Mouse (Mus musculus): Measurements from ENCODE around the gene Ogdh. TPM values are rescaled to one million over a fixed set of nuclear protein-coding genes. Genes with fewer than 3 reads are reported as not detected.

Gene Ogdh
- polyA plus RNA-seq, 1 experiment from 2014 or later: 104 TPM

DNA sequence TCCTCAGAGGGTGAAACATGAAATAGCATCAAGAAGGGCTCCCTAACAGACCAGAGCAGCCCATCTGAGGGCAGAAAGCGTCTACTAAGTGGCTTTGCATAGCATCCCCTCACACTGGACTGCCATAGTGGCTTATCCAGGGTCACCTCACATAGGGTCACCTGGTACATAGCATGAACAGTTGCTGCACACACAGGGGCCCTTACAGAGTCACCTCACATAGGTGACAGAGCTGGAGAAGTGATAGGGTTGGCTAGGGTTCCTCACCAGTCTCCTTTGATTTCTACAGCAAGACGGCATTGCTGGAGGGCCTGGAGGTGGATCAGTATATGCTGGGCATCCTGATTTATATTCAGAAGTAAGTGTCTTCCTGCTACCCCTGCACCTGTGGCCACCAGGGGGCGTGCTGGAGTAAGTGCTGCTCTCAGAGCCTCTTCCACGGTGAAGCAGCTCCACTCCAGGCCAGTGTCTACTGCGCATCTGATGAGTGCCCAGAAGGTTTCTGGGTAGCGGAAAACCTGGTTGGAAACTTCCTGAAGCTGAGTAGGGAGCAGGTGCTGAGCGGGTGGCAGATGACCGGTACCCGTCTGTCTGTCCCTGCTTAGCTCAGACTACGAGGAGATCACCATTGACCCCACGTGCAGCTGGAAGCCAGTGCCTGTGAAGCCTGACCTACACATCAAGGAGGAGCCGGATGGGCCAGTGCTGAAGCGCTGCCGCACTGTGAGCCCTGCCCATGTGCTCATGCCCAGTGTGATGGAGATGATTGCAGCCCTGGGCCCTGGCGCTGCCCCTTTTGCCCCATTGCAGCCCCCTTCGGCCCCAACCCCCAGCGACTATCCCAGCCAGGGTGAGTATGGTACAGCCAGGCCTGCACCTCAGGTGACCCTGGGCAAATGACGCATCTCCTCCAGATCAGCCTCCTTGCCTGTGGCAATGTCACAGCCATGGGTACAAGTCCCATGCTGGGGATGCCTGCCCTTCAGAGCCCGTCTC lies 111.4 kb downstream of the Ogdh start:
- Histone ChIP-seq H3K36me3 (ENCODE audit: control insufficient read depth, insufficient read depth, low read length) (peaks cover 84% of the 10 kb centered on the region), H3K4me1 (ENCODE audit: control insufficient read depth, insufficient read depth, low read length) (no peaks in the 10 kb centered on the region), H3K4me3 (replicated peaks; ENCODE audit: low read depth, low read length) (no peak overlapping the region), H3K9me3 (ENCODE audit: control insufficient read depth, low read length) (no peaks in the 10 kb centered on the region), H3K4me2 (ENCODE audit: low read length) (no peak overlapping the region), H3K27me3 (ENCODE audit: control insufficient read depth, insufficient read depth, low read length) (no peaks in the 10 kb centered on the region), H3K9ac (replicated peaks; ENCODE audit: low read length) (no peak overlapping the region), H3K27ac (replicated peaks; ENCODE audit: low read depth, low read length) (no peak overlapping the region)
- ATAC-seq (ENCODE audit: low FRiP score, low TSS enrichment) (peak; percentile 27; the same call in 1 of the 2 replicates), DNase-seq (peak; percentile 45)
- WGBS: 91% methylated on average over 19 of the region's 19 CpGs

DNA sequence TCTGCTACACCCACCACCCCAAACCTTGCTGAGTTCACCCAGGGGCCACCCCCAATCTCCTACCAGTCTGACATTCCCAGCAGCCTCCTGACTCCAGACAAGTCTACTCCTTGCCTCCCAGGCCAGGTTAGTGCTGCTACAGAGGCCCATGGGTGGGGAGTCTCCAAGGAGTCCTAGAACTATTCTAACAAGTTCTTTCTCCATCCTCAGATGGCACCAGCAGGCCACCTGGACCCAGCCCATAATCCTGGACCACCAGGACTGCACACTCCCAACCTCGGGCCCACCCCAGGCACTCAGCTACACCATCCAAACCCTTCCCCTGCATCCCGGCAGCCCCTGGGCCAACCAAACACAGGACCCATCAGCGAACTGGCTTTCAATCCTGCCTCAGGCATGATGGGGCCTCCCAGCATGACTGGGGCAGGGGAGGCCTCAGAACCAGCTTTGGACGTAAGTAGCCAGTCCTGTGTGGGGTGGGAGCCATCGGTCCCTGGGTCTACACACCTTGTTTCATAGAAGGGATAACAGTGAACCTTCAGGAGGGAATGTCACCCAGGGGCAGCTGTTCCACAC lies 112.5 kb downstream of the Ogdh start:
- no peaks in the 10 kb centered on the region for H3K27me3 ChIP-seq (ENCODE audit: control insufficient read depth, insufficient read depth, low read length)
- 96% methylated on average over 5 of the region's 5 CpGs for WGBS
- H3K4me2 ChIP-seq (ENCODE audit: low read length): no peak overlapping the region
- H3K36me3 ChIP-seq (ENCODE audit: control insufficient read depth, insufficient read depth, low read length): peaks cover 75% of the 10 kb centered on the region
- H3K4me3 ChIP-seq (replicated peaks; ENCODE audit: low read depth, low read length): no peak overlapping the region
- no peak overlapping the region for H3K27ac ChIP-seq (replicated peaks; ENCODE audit: low read depth, low read length)
- ATAC-seq (ENCODE audit: low FRiP score, low TSS enrichment): no peak
- H3K4me1 ChIP-seq (ENCODE audit: control insufficient read depth, insufficient read depth, low read length): no peaks in the 10 kb centered on the region
- no peaks in the 10 kb centered on the region for H3K9me3 ChIP-seq (ENCODE audit: control insufficient read depth, low read length)
- no peak overlapping the region for H3K9ac ChIP-seq (replicated peaks; ENCODE audit: low read length)
- no peak for DNase-seq

DNA sequence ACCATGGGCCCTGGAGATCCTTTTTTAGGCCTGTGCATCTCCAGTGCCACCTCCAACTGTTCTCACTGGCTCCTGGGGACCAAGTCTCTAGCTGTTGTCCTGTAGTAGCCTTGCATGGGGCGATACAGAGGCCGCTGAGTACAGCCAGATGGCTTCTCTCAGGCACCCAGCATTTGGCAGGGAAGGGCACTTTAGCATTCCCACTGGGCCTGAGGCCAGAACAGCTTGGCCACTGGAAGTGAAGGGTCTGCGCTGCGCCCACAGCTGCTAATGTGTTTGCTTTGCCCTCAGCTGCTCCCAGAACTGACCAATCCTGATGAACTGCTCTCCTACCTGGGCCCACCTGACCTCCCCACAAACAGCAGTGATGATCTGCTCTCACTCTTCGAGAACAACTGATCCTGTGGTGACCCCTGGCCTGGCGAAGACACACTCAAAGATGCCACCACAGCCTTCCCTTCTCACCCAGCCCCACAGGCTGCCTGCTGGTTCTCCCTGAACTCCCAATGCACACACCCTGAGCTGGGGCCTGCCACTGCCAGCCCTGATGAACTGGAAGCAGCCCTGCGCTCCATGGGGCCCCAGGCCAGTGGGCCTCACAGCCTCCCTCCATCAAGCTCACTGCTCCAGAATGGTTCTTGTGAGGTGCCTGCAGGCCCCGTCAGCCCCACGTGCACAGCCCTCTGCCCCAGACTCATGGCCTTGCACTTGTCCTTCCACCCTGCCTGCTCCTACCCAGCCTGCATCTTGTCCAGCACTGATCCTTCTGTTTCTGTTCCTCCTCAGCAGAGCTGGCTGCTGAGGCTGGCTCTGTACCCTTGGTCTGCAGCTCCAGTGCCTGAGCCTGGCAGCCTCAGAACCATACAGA lies 113.5 kb downstream of the Ogdh start:
- H3K27me3 ChIP-seq (ENCODE audit: control insufficient read depth, insufficient read depth, low read length): no peaks in the 10 kb centered on the region
- H3K36me3 ChIP-seq (ENCODE audit: control insufficient read depth, insufficient read depth, low read length): peaks cover 65% of the 10 kb centered on the region
- H3K9ac ChIP-seq (replicated peaks; ENCODE audit: low read length): no peak overlapping the region
- no peak overlapping the region for H3K4me3 ChIP-seq (replicated peaks; ENCODE audit: low read depth, low read length)
- H3K4me1 ChIP-seq (ENCODE audit: control insufficient read depth, insufficient read depth, low read length): no peaks in the 10 kb centered on the region
- no peak for DNase-seq
- 93% methylated on average over 9 of the region's 9 CpGs for WGBS
- no peaks in the 10 kb centered on the region for H3K9me3 ChIP-seq (ENCODE audit: control insufficient read depth, low read length)
- 0 out of 2 replicates have a peak overlapping the region, but pooled peaks have one; percentile 8 for H3K27ac ChIP-seq (replicated peaks; ENCODE audit: low read depth, low read length)
- no peak overlapping the region for H3K4me2 ChIP-seq (ENCODE audit: low read length)
- ATAC-seq (ENCODE audit: low FRiP score, low TSS enrichment): no peak

DNA sequence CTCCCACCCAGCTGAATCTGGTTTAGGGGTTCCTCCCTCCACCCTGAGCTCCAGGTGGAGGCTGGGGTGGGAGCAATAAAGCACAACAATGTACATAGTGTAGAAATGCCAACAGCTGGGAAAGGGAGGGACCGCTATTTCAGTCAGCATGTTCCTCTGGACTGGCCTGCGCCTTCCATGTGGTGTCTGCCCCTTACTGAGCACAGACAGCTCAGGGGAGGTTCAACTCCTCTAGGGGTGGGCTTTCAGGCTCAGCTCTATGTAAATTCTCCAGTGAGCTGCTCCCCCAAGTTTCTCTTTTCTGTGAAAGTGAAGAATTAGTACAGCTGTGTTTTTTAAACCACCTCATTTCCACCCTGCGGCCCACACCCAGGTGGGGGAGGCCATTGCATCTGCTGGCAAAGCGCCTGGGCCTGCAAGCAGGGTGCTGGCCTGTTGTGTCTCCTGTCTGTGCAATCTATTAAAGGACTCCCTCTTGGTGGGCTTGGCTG lies 114.2 kb downstream of the Ogdh start:
- no peak overlapping the region for H3K4me2 ChIP-seq (ENCODE audit: low read length)
- no peak overlapping the region for H3K9ac ChIP-seq (replicated peaks; ENCODE audit: low read length)
- no peak overlapping the region for H3K4me3 ChIP-seq (replicated peaks; ENCODE audit: low read depth, low read length)
- peak overlapping the region; percentile 49 for H3K27ac ChIP-seq (replicated peaks; ENCODE audit: low read depth, low read length)
- H3K36me3 ChIP-seq (ENCODE audit: control insufficient read depth, insufficient read depth, low read length): peaks cover 58% of the 10 kb centered on the region
- no peaks in the 10 kb centered on the region for H3K4me1 ChIP-seq (ENCODE audit: control insufficient read depth, insufficient read depth, low read length)
- no peaks in the 10 kb centered on the region for H3K9me3 ChIP-seq (ENCODE audit: control insufficient read depth, low read length)
- ATAC-seq (ENCODE audit: low FRiP score, low TSS enrichment): no peak
- H3K27me3 ChIP-seq (ENCODE audit: control insufficient read depth, insufficient read depth, low read length): no peaks in the 10 kb centered on the region
- 92% methylated on average over 4 of the region's 4 CpGs for WGBS
- DNase-seq: no peak

Small RNA genes lying within 50 kb of the gene (microRNA-seq; reads per million reads assigned to microRNA genes)
- 1.9 reads per million, percentile 10 among the genes with 10 or more reads in this experiment for gene Mir7651

Other genes starting within 250 kb of the Ogdh start
- 85.6 and 124 TPM in 2 replicates for gene Camk2b, start 225.3 kb upstream of the Ogdh start, polyA plus RNA-seq (2014; fragmentation: Nextera tagmentation; extraction: Ambion mirVana)
- gene A730071L15Rik, start 91.6 kb upstream of the Ogdh start, polyA plus RNA-seq (2014; fragmentation: Nextera tagmentation; extraction: Ambion mirVana): 0.74 and 1.1 TPM in 2 replicates
- 56.9 and 57.8 TPM in 2 replicates for gene Nudcd3, start 91.2 kb upstream of the Ogdh start, polyA plus RNA-seq (2014; fragmentation: Nextera tagmentation; extraction: Ambion mirVana)
- not detected in 2 replicates for gene Npc1l1, start 61.5 kb upstream of the Ogdh start, polyA plus RNA-seq (2014; fragmentation: Nextera tagmentation; extraction: Ambion mirVana)
- gene Ddx56, start 23.9 kb upstream of the Ogdh start, polyA plus RNA-seq (2014; fragmentation: Nextera tagmentation; extraction: Ambion mirVana): 64.0 and 80.2 TPM in 2 replicates
- 132 and 140 TPM in 2 replicates for gene Tmed4, start 16.8 kb upstream of the Ogdh start, polyA plus RNA-seq (2014; fragmentation: Nextera tagmentation; extraction: Ambion mirVana)
- 41.6 and 42.6 TPM in 2 replicates for gene Zmiz2, start 97.4 kb downstream of the Ogdh start, polyA plus RNA-seq (2014; fragmentation: Nextera tagmentation; extraction: Ambion mirVana)
- 3,781 and 4,177 TPM in 2 replicates for gene Ppia, start 123.8 kb downstream of the Ogdh start, polyA plus RNA-seq (2014; fragmentation: Nextera tagmentation; extraction: Ambion mirVana)
- gene H2afv, start 152.8 kb downstream of the Ogdh start, polyA plus RNA-seq (2014; fragmentation: Nextera tagmentation; extraction: Ambion mirVana): 341 and 379 TPM in 2 replicates
- gene Purb, start 184.3 kb downstream of the Ogdh start, polyA plus RNA-seq (2014; fragmentation: Nextera tagmentation; extraction: Ambion mirVana): 12.5 and 12.7 TPM in 2 replicates
- 0.15 and 0.37 TPM in 2 replicates for gene Myo1g, start 229.3 kb downstream of the Ogdh start, polyA plus RNA-seq (2014; fragmentation: Nextera tagmentation; extraction: Ambion mirVana)